Mouse (Mus musculus): Measurements from ENCODE around the gene Gm20388. TPM values are rescaled to one million over a fixed set of nuclear protein-coding genes. Genes with fewer than 3 reads are reported as not detected.

Gm20388 gene
- total RNA-seq, 2 experiments from 2014 or later = 1.9 to 2.0 TPM

DNA sequence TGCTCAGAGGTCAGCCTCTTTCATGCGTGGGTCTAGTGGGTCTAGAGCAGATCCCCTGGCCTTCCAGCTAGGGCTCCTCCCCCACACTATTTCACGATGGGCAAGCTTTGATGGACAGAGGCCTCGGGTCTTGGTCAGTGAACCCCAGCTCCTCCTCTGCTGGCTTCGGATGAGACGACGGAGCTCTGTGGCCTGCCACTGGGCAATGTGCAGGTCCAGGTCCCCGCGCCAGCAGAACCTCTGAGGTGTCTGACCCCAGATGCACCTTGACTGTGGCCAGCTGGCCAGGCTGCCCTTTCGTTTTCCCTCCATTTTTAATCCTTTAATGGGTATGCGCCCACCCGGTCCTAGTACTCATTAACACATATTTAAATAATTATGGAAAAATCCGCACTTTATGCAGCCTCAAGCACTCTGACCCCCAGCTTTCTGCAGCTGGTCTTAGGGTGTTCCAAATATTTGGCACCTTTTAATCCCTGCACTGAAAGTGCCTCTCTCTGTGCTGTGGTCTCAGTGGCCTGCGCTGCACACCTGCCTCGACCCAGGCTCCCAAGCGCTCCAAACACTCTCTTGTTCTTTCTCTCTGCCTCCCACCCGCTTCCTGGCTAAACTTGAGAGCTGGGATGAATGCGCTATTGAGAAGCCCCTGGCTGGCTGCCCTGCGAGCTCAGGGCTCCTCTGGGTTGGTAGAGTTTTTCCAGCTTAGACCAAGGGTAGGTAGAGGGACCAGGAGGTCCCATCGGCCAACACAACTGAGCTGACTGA is 1293.2 kb downstream of the Gm20388 start:
- no peak for DNase-seq

DNA sequence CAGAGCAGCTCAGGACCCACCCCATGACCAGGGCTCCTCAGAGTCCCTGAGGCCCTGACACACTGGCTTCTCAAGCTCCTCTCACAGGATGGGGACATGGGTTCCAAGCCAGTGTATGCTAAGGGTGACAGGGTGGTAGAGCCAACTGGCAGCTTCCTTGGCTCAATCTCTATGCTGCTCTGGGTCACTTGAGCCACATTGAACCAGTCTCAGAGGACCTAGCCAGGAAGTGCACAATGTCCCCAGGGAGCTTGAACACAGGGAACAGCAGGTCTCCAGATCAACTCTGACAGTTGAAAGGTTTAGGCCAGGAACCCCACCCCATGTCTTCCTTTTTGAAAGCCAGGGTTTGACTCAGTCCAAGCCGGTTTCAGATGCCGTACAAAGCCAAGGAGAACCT is 1296.5 kb downstream of the Gm20388 start:
- DNase-seq = peak; percentile 36

DNA sequence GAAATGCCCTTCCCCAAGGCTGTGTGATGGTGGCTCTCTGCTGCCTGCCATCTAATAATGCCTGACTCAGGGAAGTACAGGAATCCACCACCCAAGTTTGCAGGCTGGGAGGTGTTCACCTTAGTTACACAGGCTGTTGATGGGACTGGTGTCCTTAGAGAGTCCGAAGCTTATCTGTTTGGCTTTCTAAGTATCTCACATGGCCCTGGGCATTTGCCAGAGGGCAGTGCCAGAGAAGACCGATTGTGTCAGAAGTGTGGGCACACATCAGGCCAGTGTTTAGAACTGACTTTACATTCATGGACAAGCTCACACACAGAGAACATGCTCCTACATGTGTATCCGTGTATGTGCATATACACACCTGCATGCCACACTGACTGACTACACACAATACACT is 1300.0 kb downstream of the Gm20388 start:
- DNase-seq = no peak

DNA sequence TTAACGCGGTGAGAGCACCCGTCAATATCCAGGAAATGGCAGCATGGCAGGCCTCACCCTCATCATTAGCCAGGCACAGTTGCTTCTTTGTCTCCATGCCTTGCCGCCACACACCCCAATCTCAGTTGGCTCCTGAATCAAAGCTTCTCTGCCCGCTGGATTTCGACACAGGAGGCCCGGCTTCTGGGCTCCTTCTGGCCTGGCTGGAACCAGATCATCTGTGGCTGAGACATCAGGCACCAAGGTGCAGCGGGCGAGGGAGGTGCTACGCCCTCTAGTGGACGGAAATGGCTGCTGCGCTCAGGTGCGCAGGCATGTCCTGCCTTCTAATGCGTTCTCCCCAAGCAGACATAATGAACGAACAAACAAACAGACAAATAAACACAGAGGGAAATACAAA is 1302.6 kb downstream of the Gm20388 start:
- DNase-seq = peak; percentile 25

DNA sequence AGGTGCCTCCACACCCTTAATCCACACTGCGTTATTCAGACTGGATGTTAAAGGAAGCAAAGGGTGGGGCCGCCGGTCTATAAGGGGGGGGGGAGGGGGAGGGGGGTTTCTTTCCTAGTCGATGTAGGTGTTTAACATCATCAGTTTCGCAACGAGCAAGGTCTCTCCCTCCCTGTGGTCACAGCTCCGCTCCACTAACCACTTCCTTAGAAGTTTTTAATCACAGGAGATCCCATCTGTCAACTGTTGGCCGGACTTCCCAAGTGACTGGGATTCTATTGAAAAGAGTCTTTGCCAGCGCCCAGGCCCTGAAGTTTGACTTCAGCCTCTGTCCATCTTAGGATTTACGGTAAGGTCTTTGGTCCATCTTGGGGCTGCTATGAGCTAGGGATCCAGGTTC is 1303.0 kb downstream of the Gm20388 start:
- no peak for DNase-seq

DNA sequence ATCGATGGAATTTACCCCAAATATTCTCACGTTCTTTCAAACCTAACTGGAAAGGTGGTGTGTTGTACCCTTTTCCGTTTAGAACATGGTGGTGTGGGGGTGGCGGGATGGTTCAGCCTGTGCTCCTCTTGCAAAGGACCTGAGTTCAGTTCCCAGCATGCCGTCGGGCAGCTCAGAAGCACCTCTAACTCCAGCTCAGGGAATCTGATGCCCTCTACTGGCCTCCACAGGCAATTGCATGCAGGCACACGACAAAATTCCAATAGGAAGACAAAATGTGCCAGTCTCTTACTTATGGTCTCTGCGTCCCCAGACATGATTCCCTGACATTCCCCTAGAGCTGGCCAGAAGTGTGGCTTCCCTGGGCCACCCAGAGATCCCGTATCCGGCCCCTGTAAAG is 1304.3 kb downstream of the Gm20388 start:
- no peak for DNase-seq

DNA sequence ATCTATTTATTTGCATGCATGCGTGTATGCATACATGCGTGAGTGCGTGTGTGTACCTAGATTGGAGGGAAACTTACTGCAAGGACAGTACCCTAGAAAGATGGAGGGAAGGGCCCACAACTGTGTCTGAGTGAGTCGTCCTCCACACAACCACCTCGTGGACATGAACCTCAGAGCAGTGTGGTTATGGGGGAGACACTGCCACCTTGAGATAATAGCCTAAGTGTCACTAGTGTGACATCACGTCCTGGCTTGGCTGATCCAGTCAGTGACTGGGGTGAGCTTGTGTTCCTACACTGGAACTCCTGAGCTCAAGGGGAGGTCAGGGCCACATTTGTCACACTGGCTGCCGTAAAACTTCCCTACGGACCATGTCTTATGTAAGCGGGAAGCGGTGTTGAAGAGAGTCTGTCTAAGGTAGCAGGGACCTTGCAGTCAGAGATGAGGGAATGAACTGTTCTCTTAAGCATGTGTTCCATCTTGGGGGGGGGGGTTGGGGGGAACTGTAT is 1305.9 kb downstream of the Gm20388 start:
- no peak for DNase-seq

DNA sequence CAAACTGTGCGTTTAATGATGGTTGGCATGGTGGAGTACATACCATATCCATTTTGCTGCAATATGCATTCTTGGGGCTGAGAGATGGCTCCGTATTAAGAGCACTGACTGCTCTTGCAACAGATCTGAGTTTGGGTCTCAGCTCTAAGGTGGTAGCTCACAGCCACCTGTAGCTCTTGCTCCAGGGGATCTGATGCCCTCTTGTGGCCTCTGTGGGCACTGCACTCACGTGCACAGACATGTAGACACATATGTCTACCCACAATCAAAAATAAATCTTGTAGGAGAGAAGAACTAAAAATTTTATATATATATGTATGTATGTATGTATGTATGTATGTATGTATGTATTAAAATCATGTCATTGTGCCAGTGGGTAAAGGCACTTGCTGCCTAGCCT is 1307.8 kb downstream of the Gm20388 start:
- peak; percentile 32 for DNase-seq

DNA sequence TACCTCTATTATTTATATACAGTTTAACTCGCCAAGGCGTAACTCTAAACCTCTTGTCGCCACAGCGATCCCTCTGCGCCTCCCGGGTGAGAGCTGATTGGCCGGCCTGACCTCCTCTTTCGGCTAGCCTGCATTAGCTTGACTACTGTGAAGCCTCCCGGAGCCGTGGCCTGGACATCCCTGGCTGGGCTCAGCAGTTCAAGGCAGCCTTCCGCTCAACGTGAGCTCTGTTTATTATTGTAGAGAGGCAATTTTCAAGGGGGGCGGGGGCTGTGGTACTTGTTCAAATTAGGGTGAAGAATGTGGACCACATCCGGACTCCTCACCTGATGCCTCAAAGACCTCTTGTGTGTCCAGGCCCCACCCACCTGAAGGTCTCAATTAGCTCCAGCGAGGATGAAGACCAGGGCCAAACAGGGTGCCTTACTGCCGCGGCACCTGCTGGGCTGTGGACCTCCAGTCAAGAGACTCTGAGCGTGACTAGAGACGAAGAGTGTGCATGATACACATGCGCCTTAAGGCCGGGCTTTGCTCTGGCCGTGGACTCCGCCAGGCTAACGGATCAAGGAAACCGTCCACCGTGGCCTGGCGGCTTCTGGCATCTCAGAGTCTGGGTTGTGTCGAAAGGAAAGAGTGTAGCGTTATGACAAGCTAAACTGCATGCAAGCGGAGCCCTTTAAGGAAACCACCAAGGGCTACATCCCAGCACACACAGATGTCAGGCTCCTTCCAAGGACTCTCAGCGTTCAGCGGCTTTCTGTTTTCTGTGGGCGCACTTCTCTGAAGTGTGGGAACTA is 1309.7 kb downstream of the Gm20388 start:
- DNase-seq = no peak

DNA sequence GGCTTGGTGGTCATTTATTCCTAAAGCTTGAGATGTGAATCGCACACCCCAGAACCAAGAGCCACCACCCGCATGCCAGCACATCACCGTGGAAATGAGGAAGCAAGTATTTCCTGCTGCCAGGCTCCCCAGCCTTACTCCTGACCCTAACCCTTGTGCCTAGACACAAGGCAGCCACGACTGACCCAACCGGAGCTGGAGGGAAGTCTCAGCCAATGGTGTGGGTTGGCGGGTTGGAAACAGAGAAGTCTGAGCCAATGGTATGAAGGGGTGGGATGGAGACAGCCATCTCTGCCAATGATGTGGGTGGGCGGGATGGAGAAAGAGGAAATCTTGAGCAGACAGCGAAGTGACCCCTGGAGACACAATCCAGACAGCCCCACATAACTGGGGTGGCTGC is 1314.1 kb downstream of the Gm20388 start:
- no peak for DNase-seq

DNA sequence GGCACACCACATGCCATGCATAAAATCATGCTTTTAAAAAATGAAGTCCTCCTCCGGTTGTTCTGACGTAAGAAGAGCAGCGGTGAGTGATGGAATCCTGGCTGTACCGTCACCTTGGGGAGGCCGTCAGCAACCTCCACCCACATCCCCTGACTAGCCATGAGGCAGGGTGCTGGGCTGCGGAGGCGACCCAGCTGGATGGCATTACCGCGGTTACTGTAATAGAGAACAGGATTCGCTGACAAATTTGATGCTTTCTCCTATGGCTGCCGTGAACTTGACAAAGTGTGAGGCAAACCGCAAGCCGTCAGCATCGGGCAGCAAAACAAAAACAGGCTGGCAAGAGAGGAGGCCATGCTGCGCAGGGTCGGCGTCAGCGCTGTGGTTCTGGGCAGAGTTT is 1317.1 kb downstream of the Gm20388 start:
- no peak for DNase-seq

DNA sequence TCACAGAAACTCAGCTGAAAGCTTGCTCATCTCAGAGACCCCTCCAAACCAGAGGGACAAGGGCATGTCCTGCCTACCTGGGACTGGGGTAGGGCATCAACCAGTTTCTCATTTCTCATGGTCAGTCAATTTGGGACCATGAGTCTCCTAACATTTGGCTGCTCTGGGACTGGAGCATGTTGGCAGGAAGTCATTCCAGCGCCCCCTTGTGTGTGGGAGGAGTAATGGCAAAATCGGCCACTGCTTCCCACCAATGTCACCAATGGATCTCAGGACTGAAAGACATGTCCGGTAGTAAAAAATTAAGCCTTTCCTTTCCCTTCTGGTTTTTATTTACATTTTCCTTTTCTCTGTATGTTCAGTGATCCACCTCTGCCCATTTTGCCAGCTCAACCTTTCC is 1318.3 kb downstream of the Gm20388 start:
- peak; percentile 39 for DNase-seq

DNA sequence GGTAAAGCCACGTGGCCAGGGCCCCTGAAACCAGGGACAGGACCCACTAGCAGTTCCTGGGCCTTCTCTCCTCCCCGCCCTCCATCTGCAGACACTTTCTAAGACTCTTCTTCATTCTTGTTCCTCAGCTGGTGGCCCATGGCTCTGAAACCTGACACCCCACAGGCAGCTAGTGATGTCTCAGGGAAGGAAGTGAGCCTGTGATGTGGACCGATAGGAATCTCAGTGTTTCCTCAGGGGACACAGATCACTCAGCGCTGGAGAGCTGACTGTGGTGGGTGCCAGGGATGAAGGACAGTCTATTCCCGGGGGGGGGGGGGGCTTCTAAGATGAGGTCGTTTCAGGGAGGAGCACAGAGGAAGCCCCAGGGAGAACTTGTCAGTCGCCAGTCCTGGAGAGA is 1318.9 kb downstream of the Gm20388 start:
- DNase-seq = no peak

DNA sequence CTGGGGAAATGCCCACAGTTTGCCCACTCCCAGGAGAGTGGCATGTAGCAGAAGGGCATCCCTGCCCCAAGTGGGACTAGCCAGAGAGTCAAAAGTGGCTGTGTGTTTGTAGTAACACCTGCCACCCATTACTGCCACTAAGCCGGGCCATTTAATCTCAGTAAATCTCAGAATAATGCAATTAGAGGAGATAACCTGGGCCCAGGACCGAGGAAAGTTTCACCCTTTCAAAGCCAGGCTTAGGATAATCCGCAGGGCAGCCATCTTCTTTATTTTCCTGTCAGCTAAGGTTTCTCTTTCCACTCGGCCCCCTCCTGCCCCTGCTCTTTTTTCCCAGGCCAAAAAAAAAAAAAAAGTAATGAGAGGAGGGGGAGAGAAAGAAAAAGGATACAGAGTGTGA is 1322.6 kb downstream of the Gm20388 start:
- no peak for DNase-seq

DNA sequence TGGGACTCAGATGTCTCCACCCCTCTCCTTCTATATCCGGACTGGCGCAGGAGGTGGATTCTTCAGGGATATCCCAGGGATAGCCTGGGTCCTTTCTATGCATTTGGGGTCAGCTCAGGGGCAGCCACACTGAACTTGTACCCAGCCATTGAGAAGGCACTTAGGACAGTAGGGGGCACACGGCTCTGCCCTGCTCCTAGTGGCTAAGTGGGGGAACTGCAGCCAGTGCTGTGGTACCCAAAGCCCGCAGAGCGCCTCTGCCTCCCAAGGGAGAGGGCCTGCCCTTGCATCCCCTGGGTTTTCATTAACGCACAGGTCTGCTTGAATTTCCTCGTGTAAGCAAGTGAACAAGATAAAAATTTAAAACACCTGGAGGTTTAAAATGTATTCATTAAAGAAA is 1324.3 kb downstream of the Gm20388 start:
- peak; percentile 34 for DNase-seq

DNA sequence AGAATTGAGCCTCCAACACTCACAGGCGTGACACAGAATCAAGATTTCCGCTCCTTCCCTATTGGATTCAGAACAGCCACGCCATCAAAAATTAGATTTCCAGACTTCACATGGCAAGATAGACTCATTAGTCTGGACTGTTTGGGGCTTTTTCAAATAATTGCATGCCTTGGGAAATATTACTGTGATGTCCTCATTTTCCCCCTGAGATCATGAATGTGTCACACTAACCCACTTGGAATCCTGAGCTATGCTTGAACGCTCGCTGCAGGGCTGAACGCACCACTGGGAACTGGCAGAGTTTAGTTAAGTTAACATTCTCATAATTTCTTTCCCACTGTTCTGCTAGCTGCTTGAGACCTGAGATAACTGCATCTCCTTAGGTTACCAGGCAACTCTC is 1329.0 kb downstream of the Gm20388 start:
- DNase-seq = no peak

DNA sequence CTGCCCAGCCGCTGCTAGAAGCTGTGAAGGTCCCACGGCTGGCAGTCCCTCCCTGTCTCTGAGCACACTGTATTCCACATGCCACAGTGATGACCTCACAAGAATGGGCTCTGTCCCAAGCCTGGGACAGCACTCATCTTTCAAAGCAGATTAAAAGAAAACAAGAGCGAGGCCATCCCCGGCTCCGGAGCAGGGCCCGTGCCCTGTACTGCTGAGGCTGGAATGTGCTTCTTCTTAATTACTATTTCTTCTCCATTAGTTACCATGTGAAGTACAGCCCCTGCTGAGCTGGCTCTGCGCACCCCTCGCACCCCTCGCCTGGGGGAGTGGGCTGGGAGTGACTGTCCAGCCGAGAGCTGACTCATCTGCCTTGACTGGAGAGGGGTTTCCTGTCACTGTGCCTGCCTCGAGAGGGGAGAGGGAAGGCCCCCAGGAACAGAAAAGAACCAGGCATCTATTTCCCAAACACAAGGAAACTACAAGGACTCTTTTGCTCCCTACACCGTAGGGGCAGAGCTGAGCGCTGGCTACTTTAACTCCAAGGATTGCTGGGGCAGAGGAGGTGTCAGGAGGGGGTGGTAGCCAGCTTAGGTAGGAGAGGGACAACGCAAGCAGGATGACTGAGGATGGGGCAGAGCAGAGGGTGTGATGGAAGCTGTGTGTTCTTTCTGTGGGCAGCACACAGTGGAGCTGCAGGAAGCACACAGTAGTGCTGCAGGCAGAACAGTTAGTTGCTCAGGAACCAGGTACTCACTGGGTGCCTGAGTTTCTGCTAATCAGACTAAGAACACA is 1331.3 kb downstream of the Gm20388 start:
- peak; percentile 85 for DNase-seq

DNA sequence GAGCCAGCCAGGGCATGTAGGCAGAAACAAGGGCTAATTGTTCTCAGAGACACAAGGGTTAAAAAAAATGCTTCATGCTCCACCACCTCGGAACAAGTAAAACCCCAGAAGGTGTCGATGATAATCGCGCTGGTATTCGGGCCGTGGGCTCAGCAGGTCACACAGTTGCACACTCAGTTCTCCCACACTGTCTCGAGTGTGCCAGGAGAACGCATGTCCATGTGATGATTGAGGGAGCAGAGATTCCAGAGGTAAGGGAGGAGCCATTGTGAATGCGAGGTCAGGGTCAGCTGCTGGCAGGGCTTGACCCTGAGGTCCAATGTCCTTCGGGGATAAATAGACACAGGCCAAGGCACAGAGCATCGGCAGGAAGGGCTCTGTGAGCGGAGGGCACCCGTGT is 1332.0 kb downstream of the Gm20388 start:
- no peak for DNase-seq

DNA sequence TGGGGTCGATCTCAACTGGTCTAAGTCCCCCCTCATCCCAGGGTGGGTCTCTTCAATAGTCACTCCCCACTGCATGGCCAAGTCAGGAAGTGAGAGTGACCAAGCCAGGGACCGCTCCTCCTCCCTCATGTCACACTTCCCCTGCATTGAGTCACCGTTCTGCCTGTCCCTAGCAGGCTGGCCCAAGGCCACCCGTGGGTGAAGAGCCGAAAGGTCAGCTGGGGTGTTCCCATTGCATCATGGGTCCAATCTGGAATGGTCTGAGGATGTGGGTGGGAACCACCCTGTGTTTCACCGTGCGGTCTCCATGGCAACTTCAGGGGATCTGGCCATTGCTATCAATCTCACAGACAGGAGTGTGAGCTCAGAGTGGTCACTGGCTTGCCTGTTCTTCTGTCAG is 1338.2 kb downstream of the Gm20388 start:
- peak; percentile 84 for DNase-seq

DNA sequence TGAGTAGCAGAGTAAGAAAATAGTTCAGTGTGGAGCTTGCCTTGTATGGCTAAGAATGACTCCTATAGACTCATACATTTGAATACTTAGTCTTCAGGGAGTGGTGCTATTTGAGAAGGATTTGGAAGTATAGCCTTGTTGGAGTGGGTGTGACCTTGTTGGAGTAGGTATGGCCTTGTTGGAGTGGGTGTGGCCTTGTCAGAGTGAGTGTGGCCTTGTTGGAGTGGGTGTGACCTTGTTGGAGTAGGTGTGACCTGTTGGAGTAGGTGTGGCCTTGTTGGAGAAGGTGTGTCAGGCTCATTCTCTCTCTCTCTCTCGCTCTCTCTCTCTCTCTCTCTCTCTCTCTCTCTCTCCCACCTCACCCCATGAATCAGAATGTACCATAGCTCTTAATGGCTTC is 1338.8 kb downstream of the Gm20388 start:
- DNase-seq = no peak

DNA sequence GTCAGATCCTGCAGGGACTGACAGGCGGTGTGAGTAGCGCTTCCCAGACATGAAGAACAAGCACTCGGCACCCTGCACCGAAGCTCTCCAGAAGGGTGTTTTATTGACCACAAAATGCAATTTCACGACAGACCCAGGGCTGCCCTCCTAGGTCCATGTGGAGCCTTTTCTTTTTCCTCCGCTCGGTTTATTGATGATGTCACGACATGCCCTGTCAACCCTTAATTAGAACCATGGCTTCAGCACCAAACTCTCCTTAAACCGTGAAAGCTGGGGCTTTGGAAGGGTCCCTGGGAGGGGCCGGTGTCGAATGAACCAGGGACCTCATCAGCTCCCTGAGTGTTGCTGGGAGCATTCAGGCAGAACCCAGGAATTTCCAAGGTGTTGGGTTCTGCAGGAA is 1340.4 kb downstream of the Gm20388 start:
- no peak for DNase-seq

DNA sequence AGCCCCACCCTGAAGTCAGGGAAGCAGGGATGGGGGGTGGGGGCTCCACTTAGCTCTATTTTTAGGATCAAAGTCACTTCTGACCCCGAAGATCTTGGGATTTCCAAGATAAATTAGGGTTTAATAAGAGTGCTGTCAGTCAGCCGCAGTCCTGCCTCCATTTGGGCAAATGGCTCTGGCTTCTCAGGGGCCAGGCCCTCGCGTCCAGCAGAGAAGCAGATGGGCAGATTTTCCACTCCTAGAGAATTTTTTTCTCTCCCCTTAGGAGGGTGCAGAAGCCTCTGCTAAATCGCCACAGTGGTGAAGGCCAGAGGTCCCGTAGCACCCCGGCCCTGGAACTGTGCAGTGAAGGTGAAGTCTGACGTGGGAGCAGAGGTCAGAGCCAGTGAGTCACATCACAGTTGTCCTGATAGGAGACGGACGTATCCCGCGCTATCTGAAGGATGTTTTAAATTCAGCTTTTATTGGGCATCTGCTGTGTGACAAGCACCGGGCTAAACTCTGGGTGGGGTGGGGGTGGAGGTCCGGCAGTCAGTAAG is 1345.2 kb downstream of the Gm20388 start:
- peak; percentile 69 for DNase-seq
